Mouse (Mus musculus): ENCODE results near the gene Hapln4. TPM values are rescaled to one million over a fixed set of nuclear protein-coding genes. Genes with fewer than 3 reads are reported as not detected.

Gene Hapln4
- polyA plus RNA-seq, 1 experiment = 0.31 TPM

- TF ChIP-seq CTCF (IDR thresholded peaks at IDR 0.05; ENCODE audit: control insufficient read depth, insufficient read depth, insufficient replicate concordance, low read depth, low read length) = no peak
- no peak for TF ChIP-seq POLR2A (IDR thresholded peaks at IDR 0.05; ENCODE audit: control insufficient read depth, low read depth, low read length)
- Histone ChIP-seq H3K4me1 (ENCODE audit: control insufficient read depth, insufficient read depth, low read length) (no peaks in the 10 kb centered on the region), H3K4me3 (ENCODE audit: control insufficient read depth, low read depth, low read length) (no peak overlapping the region), H3K36me3 (ENCODE audit: control insufficient read depth, insufficient read depth, low read length) (peaks cover 2% of the 10 kb centered on the region), H3K27me3 (ENCODE audit: control insufficient read depth, insufficient read depth, low read length) (no peaks in the 10 kb centered on the region), H3K27ac (ENCODE audit: control insufficient read depth, insufficient read depth, low read depth, low read length) (no peak overlapping the region)
Measured at GRCm38 (mm10) chr8:70057721-70058120, 25.5 kb upstream of the Hapln4 start.

- H3K4me3 ChIP-seq (ENCODE audit: control insufficient read depth, low read depth, low read length) = peak overlapping the region; percentile 66
- TF ChIP-seq POLR2A (IDR thresholded peaks at IDR 0.05; ENCODE audit: control insufficient read depth, low read depth, low read length) (no peak), CTCF (IDR thresholded peaks at IDR 0.05; ENCODE audit: control insufficient read depth, insufficient read depth, insufficient replicate concordance, low read depth, low read length) (no peak)
- no peaks in the 10 kb centered on the region for H3K27me3 ChIP-seq (ENCODE audit: control insufficient read depth, insufficient read depth, low read length)
- no peaks in the 10 kb centered on the region; the same call in 1 of the 2 replicates for H3K36me3 ChIP-seq (ENCODE audit: control insufficient read depth, insufficient read depth, low read length)
- no peak overlapping the region for H3K27ac ChIP-seq (ENCODE audit: control insufficient read depth, insufficient read depth, low read depth, low read length)
- peaks cover 11% of the 10 kb centered on the region for H3K4me1 ChIP-seq (ENCODE audit: control insufficient read depth, insufficient read depth, low read length)
Measured at GRCm38 (mm10) chr8:70071836-70072440, 11.3 kb upstream of the Hapln4 start.

- no peak for TF ChIP-seq CTCF (IDR thresholded peaks at IDR 0.05; ENCODE audit: control insufficient read depth, insufficient read depth, insufficient replicate concordance, low read depth, low read length)
- TF ChIP-seq POLR2A (IDR thresholded peaks at IDR 0.05; ENCODE audit: control insufficient read depth, low read depth, low read length) = no peak
- Histone ChIP-seq H3K36me3 (ENCODE audit: control insufficient read depth, insufficient read depth, low read length) (no peaks in the 10 kb centered on the region; the same call in 1 of the 2 replicates), H3K27me3 (ENCODE audit: control insufficient read depth, insufficient read depth, low read length) (no peaks in the 10 kb centered on the region), H3K4me1 (ENCODE audit: control insufficient read depth, insufficient read depth, low read length) (peaks cover 11% of the 10 kb centered on the region), H3K27ac (ENCODE audit: control insufficient read depth, insufficient read depth, low read depth, low read length) (no peak within 1 kb of the TSS; the same call in 1 of the 2 replicates), H3K4me3 (ENCODE audit: control insufficient read depth, low read depth, low read length) (peak within 1 kb of the TSS; percentile 66)
Measured at GRCm38 (mm10) chr8:70072441-70073069, 10.7 kb upstream of the Hapln4 start, which contains the start of gene Tm6sf2. Gene Tm6sf2, plus strand, starts transcription at chr8:70072924.

- H3K36me3 ChIP-seq (ENCODE audit: control insufficient read depth, insufficient read depth, low read length) = no peaks in the 10 kb centered on the region; the same call in 1 of the 2 replicates
- no peak overlapping the region for H3K27ac ChIP-seq (ENCODE audit: control insufficient read depth, insufficient read depth, low read depth, low read length)
- peaks cover 11% of the 10 kb centered on the region for H3K4me1 ChIP-seq (ENCODE audit: control insufficient read depth, insufficient read depth, low read length)
- TF ChIP-seq POLR2A (IDR thresholded peaks at IDR 0.05; ENCODE audit: control insufficient read depth, low read depth, low read length) (no peak), CTCF (IDR thresholded peaks at IDR 0.05; ENCODE audit: control insufficient read depth, insufficient read depth, insufficient replicate concordance, low read depth, low read length) (no peak)
- H3K27me3 ChIP-seq (ENCODE audit: control insufficient read depth, insufficient read depth, low read length) = no peaks in the 10 kb centered on the region
- H3K4me3 ChIP-seq (ENCODE audit: control insufficient read depth, low read depth, low read length) = peak overlapping the region; percentile 64
Measured at GRCm38 (mm10) chr8:70073120-70073519, 10.1 kb upstream of the Hapln4 start.

- Histone ChIP-seq H3K36me3 (ENCODE audit: control insufficient read depth, insufficient read depth, low read length) (no peaks in the 10 kb centered on the region), H3K4me1 (ENCODE audit: control insufficient read depth, insufficient read depth, low read length) (peaks cover 11% of the 10 kb centered on the region), H3K27ac (ENCODE audit: control insufficient read depth, insufficient read depth, low read depth, low read length) (no peak overlapping the region), H3K4me3 (ENCODE audit: control insufficient read depth, low read depth, low read length) (no peak overlapping the region), H3K27me3 (ENCODE audit: control insufficient read depth, insufficient read depth, low read length) (no peaks in the 10 kb centered on the region)
- TF ChIP-seq POLR2A (IDR thresholded peaks at IDR 0.05; ENCODE audit: control insufficient read depth, low read depth, low read length) (no peak), CTCF (IDR thresholded peaks at IDR 0.05; ENCODE audit: control insufficient read depth, insufficient read depth, insufficient replicate concordance, low read depth, low read length) (no peak)
Measured at GRCm38 (mm10) chr8:70073682-70074081, 9.6 kb upstream of the Hapln4 start.

- Histone ChIP-seq H3K27me3 (ENCODE audit: control insufficient read depth, insufficient read depth, low read length) (no peaks in the 10 kb centered on the region), H3K36me3 (ENCODE audit: control insufficient read depth, insufficient read depth, low read length) (no peaks in the 10 kb centered on the region), H3K4me1 (ENCODE audit: control insufficient read depth, insufficient read depth, low read length) (peaks cover 22% of the 10 kb centered on the region), H3K27ac (ENCODE audit: control insufficient read depth, insufficient read depth, low read depth, low read length) (no peak overlapping the region), H3K4me3 (ENCODE audit: control insufficient read depth, low read depth, low read length) (no peak overlapping the region)
- no peak for TF ChIP-seq CTCF (IDR thresholded peaks at IDR 0.05; ENCODE audit: control insufficient read depth, insufficient read depth, insufficient replicate concordance, low read depth, low read length)
- TF ChIP-seq POLR2A (IDR thresholded peaks at IDR 0.05; ENCODE audit: control insufficient read depth, low read depth, low read length) = no peak
Measured at GRCm38 (mm10) chr8:70081976-70082375, 1.3 kb upstream of the Hapln4 start.

GRCm38 (mm10) chr8:70084191-70085065 lies 1.2 kb downstream of the Hapln4 start:
- Histone ChIP-seq H3K27me3 (ENCODE audit: control insufficient read depth, insufficient read depth, low read length) (no peaks in the 10 kb centered on the region), H3K4me3 (ENCODE audit: control insufficient read depth, low read depth, low read length) (peak overlapping the region; percentile 53), H3K4me1 (ENCODE audit: control insufficient read depth, insufficient read depth, low read length) (peaks cover 32% of the 10 kb centered on the region), H3K36me3 (ENCODE audit: control insufficient read depth, insufficient read depth, low read length) (no peaks in the 10 kb centered on the region), H3K27ac (ENCODE audit: control insufficient read depth, insufficient read depth, low read depth, low read length) (no peak overlapping the region)
- TF ChIP-seq POLR2A (IDR thresholded peaks at IDR 0.05; ENCODE audit: control insufficient read depth, low read depth, low read length) (no peak), CTCF (IDR thresholded peaks at IDR 0.05; ENCODE audit: control insufficient read depth, insufficient read depth, insufficient replicate concordance, low read depth, low read length) (no peak)
